Mouse (Mus musculus) ES-CJ7 (cell line): ENCODE results near the gene Pitpnb.

Experiments
- DNase-seq: peaks from one replicate; pipeline ENCODE4 v3.0.0; 2011; ENCODE audit warnings: low read depth, low spot score

The Pitpnb gene

DNA sequence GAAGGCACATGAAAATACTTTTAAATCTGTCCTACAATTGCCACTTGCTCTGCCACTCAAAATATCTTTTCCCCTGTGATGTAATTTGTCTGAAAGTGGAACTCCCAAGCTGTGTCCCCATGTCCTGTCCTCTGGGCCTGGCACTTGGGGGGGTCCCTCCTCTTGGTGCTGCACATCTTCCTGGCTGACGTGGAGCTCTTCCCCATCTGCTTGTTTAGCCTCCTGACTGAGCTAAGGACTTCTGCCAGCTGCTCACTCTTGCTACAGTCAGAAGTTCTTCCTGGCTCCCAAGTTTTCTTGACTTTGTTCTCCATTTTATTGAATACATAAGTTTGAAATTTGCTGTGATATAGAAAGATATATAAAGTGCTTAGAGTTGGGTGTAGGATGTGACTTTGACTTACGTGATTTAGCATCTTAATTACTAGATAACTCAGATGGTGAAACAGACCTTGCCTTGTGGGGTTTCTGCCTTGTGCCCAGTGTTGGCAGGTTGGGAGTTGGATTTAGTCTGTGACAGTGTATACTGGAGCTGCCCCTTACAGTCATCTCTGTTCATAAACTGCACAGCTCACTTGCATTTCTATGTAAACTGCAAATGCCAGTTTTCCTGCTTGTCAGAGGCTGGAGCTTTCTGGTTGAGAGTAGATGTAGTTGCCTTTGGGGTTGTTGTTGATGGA lies 14.3 kb downstream of the Pitpnb start:
- DNase-seq, result no peak

DNA sequence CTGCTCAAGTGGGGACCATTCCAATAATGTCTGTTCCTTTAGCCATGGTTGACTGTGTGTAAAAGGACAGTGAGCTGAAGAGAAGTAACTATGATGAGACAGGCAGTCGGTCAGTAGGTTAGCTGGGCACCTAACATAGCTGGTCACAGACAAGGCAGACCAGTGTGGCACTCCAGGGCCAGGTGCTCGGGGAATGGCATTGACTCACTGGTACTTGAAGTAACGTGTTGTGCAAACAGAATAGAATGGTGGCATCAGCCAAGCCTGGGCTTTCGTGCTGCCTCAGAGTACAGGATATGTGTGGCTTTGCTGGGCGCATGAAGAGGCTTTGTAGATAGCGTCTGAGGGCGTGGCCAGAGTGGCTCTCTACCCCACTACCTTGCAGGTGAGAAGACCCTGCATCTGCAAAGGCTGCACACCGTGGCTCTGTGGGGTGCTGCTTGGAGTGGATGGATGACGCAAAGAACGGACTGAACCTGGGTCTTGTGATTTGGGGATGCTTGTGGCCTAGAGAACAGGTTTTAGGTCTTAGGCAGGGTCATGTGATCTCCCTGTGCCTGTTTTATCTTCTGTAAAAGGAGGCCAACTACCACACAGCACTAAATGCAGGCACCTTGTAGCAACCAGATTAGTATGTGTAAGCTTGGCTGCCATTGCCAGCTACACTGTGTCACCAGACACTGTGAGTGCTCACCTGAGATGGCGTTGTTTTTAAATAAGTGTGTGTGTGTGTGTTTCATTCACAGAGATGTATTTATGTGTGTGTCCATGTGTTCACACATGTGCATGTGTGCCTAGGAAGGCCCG lies 26.5 kb downstream of the Pitpnb start:
- DNase-seq, result no peak

DNA sequence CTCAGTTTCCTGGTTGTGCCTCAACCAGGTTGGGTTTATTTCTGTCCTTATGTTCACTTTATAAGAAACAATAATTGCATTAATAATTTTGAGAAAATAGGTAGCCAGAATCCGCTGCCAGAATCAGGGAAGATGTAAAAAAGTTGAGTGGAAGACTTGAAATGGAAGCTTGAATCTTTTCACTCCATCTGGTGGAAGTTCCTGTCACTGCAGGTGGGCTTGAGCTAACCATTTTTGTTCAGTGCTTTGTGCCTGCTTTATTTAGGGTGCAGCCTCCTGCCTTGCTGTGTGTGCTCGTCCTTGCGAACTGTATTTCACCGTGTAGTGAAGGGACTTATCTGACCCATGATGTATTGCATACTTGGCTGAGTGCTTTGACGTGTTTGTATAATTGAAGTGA lies 30.0 kb downstream of the Pitpnb start:
- DNase-seq, result peak; percentile 26

DNA sequence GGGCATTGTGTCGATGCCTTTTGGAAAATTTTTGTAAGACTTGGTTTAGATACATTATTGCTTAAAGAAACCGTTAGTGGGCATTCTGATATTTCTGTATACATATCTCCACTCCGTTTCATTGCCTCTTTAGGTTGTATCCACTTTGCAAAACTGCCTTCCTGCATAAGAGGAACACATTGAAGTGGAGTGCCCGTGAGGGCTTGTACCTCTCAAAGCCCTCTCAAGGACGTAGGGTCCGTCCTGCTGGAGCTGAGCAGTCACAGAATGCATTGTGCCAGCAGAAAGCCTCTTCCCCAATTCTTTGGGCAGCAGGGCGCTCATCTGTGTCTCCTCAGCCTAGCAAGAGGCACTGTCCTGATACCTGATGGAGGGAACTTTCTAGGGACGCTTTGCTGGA lies 30.5 kb downstream of the Pitpnb start:
- DNase-seq, result no peak

DNA sequence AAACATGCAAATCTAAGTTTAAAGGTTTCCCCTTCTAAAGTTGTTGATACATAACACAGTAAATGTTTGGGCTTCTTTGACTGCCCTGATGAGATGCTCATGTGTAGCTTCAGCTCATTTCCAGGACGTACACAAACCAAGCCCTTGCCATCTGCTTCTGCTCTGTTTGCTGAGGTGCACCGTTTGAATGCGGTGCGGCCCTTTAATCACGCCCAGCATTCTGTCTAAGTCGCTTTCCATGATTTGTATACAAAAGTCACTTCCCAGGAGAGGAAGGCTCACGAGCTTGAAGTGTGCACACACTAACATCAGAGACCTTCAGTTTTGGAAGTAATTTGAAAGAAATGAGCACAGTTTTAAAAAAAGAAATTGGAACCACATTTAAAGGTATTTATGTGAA lies 31.3 kb downstream of the Pitpnb start:
- no peak for DNase-seq

DNA sequence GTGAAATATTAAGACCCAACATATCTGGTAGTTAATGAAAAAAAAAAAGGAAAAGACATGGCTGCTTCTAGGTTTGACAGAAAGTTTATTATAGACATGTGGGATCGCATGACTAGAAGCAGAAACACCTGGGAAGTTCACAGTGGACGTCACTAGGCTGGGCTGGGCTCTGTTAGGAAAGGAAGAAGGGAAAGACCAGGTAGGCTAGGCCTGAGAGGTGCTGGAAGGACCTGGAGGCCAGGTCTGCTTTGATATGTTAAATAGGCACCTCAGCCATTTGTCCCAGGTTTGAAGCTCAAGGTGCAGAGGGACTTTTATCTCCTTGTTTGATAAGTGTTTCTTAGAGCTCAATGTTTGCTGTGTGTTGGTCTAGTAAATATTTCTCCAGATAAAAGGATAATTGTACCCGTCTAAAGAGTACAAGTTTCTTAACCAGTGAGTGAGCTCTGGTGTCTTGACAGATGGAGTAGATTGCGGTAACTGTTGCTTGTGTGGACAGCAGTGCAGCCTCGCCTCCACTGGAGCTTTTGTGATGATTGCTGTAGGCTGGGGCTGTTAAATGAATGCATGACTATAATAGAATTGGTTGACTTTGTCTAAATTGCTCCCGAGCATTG lies 33.0 kb downstream of the Pitpnb start:
- no peak for DNase-seq

DNA sequence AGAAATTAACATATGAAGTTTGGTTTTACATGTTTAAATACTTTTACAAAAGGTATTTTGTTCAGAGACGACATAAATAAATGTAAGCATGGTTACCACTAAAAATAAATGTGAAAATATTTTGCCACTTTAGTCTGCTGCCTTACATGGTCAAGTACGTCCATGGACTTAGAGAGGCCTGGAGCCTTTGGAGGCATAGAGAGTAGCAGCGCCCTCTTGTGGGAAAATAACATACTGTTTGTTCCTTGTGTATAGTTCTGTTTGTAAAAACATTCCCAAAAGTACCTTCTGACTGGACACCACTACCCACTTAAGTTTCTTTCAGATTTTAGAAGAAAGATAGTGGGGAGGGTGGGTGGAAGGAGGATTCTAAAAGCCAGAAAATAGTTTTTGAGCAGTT lies 34.0 kb downstream of the Pitpnb start:
- DNase-seq, result peak; percentile 72

DNA sequence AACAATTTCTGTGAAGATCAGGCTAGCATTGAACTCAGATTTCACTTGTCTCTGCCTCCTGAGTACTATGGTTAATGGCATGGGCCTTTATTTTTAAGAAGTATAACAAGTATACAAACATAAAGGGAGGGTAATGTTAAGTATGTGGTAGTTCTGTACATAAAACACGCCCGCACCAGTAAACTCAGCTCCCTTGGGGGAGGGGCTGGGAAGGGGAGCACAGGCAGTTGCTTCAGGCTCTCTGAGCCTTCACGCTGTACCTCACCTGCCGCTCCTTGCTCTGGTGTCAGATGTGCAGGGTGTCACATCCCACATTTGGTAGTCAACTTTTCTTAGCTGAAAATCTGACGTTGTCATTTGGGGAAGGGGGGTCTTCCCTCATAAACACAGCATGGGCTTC lies 35.6 kb downstream of the Pitpnb start:
- no peak for DNase-seq

DNA sequence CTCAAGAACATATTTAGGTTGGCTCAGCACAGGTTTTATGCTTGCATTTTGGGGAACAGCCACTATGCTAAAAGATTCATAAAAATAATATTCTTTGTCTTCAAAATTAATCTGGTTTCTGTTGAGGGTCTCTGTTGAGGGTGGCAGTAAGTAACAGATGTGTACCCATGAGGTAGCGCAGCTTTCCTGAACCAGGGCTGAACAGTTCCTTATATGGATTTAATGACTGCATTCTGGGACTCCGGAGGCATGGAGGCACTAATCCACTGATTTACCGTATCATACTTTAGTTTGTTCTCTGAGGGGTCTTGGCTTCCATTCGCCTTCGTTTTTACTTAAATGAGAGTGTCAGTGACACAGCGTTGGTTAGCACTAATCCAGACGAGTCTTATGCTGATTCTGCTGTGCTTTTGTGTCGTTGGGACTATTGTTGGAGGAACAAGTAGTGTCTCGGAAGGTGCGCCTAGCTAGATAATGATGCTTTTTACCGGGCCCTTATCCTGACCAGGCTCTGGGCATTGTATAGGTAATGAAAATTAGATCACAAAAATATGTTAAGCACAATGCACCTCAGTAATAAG lies 37.5 kb downstream of the Pitpnb start:
- DNase-seq, result no peak

DNA sequence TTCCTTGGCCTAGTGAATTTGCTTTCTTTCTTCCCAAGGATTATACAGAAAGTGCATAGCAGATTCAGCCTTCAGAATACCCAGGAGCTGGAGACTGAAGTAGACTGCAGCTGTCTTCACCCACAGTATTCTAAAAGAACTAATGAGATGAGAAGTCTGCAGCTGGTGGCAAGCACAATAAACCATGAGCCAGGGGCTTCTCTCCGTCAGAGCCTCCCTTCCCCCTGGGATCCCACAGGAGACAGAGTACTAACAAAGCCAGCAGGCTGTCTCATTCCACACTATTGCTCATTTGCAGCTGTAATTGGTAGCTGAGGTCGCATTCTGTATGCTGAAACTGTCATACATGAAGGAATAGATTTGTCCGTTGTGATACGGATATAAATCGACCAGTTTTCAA lies 38.0 kb downstream of the Pitpnb start:
- no peak for DNase-seq

DNA sequence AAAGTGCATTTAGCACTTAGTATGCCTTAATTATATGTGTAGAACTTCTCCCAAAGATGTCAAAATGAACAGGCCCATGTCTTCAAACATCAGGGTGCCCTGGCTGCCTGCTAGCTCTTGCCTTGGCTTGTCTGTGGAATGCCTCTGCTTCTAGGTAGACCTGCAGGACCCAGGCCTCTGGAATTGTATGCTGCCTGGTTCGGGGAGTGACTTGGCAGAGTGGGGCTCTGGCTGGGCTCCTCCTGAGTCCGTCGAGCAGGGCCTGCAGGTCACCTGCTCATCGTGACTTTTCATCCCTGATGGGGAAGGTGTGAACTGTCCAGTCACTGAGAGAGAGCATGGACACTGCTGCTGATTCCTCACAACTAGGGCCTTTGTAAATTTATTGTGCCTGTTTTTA lies 45.1 kb downstream of the Pitpnb start:
- DNase-seq, result no peak

DNA sequence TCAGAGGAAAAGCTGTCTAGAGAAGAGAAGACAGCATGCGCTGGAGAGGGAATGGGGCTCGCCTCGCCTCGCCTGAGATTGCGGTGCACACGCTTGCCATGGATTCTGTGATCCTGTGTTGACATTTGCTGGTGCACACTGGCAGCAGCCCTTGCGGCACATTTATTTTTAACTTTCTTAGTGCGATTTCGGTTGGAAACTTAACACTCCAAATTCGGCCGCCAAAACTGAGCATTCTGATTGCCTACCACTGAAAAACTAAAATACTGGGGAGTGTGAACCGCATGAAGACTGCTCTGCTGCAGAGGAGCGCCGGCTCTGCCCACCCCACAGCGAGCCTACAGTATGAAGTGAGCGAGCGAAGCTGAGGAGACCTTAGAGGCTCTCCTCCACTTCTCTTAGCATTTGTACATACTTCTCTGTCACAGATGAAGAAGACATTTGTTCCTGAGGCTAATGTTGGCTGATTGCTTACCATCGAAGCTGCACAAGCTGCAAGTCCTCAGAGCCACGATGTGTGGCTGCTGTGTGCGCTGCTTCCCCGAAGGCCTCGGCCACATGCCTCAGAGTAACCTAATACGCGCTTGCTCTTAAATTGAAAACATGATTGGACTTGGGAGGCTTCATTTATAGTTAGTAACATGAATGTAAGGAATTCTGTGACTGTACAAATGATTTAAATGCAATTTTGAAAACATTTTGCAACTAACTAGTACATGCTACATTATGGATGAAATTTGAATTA lies 45.9 kb downstream of the Pitpnb start:
- DNase-seq, result no peak

DNA sequence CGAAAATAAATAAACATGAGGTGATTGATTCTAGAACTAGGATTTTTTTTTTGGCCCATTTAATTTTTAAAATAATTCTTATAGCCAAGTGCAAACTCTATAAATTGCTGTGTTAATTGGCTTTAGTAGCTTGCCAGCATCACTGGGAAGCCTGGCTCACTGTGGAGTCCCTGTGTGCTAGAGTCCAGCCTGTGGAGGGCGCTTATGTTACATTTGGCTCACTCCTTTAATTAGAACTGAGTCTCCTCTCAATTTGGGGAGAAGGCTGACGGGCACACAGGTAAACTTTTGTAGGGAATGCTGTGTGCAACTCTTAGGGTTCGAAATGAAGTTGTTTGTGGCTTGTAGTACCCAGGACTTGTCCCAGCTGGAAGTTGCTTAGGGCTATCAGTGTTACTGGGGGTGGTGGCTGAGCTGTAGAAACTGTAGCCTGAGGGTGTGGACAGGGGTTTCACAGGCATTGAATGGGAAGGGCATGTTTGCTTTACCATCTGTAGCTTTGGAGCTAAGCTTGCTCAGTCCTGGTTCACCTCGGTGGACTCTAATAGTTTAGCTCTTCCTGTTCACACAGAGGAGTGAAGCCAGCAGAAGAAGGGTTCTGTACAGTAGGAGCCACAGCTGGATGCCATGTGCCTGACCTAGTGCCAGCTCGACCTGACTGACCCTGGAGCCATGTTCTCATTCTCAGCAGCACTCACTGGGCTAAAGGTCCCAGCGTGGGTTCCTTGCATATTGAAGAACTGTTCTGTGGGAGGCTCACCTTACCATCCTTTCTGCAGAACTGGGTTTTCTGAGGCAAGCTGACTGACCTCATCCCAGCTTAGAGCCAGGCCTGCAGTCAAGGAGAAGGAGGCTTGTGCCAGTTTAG lies 47.8 kb downstream of the Pitpnb start:
- DNase-seq, result no peak

DNA sequence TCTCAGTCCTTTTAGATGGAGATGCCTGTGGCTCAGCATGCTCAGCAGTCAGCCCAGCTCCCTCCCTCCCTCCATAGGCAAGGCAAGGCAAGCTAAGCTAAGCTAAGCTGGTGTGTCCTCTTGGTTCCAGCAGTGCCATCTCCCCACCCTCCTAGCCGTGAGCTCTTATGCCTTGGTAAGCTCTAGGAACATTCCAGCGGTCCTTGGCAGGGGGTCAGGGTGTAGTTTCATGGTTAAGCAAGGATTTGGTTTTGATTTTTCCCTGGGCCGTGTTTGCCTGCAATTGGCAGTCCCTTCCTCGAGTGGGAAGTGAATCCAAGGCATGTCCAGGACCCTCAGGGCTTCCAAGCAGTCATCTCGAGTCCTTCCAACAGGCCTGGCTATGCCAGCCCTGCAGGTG lies 52.8 kb downstream of the Pitpnb start:
- DNase-seq, result no peak

DNA sequence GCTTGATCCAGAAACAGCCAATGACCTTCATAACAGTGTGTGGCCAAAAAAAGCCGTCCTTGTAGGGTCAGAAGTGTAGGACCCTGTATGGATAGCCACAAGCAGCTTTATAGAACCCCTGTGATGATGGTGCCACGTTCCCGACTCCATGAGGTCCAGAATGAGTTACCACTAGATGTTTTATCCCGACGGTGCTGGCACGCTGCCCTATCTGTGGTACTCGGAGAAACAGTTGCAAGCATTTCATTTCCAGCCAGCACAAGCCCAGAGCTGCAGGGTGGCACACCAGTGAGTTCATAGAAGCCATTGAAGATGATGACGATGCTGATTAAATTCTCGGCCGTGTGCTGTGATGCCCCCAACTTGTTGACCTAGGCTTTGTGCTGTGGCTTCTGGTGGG lies 60.3 kb downstream of the Pitpnb start:
- DNase-seq, result no peak

DNA sequence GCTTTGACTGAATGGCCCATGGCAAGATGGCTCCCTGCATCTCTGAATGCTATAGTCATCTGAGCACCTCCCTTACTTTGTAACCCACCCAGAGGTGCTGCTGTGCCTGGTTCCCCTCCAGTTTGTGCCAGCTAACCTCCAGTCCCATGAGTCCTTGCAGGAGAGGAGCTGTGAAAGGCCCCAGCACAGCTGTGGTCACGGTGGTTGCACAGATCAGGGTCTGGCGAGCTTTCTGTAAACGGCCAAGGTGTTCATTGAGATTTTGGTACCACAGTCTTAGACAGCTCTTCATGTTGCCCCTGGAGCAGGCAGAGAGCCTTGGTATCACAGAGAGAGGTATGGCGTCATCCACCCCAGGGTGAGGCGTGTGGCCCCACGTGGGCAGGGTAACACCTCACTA lies 60.9 kb downstream of the Pitpnb start:
- DNase-seq, result no peak

DNA sequence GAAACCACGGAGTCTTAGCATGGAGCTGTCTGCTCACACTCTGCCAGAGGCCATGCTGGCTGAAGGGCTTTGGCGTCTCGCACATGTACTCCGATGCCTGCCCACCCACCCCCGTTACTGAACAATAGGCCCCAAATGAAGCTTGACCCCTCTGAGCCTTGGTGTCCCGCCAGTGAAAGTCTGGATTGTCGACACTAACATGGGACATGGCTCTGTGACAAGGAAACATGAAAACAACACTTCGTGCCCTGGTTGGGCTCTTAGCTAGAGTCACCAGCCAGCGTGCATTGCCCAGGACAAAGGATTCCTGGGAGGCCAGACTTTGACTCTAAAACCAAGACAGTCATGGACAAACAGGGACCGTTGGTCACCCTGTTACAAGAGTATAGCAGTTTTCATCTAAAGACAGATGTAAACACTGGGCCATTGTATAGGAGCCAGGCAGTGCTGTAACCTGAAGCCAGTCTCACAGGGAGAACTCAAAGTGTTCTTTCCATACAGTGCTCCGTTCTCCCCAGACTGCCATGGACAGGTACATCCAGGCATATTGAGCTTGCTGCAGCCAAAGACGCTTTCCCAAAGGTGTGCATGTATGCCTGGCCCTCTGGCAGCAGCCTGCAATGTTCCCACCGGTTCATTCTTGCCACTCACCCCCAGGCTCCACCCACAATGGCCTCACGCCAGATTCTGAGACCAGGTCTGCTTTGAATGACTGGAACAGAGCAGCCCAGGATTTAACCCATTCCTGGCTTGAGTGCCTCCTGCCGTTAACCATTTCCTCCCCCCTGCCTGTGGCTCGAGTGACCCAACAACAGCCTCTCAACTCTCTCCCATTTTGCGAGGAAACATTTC lies 63.0 kb downstream of the Pitpnb start:
- DNase-seq, result peak; percentile 61

DNA sequence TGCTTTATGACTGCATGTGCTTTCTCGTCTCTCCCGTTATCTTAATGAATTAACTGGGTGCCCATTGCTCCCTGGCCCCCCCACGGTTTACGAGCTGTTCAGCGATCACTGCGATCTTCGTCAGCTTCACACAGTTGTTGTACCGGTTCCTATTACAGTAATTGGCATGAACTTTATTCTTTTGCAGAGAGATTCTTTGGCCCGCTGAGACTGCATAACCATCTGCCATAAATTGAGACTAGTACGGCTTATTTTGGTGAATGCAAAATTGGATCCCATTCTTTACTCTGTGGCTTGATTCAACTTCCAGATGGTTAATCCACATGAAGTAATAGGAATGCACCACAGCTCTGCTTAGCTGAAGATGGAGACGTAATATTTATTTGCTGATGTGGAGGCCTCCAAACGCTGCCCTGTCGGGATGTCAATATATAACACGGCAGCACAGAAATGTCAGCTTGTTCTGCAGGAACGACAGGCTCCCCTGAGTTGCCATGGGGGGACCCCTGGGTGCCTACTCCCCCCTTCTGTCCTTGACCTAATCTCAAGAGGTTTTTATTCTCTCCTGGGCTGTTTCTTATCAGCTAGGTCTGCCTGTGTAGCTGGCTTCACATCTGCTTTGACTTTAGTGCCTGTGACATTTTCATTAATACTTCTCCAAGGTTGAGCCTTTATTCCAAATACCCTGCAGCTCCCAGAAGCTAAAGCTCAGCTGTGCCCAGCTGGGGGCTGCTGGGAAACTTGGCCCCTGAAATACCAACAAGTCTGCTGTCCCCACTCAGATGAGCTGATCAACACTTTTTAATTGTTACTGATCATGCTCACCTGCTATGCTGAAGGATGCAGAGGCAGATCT lies 63.9 kb downstream of the Pitpnb start:
- no peak for DNase-seq

DNA sequence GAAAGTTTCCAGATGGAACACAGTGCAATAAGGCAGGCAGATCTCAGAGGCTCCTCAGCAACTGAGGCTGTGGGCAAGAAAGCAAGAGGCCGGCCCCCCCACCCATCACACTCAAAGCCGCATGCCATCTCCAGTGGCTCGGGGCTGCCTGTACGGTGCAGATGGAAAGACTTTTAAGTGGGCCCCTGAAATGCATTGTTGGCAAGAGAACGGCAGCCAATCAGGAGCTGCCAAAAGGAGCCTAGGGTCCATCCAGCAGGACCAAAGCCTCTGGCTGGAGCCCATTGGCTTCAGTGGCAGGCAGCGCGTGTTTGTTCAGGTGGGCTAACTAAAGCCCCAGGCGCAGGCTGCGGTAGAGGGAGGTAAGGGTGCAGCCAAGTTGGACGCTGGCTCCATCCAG lies 65.2 kb downstream of the Pitpnb start:
- no peak for DNase-seq
